Mouse (Mus musculus) heart, embryonic 11.5 days (tissue): ENCODE measurements around the gene Mfsd9. TPM values are rescaled to one million over a fixed set of nuclear protein-coding genes. Genes with fewer than 3 reads are reported as not detected.

ENCODE experiments used
- ATAC-seq: fragments of 200-750 bp; cut with Nextera tagmentation; replicated peaks from 2 replicates; pipeline ENCODE4 v1.8.0; 2017; ENCODE audit warnings: moderate library complexity; ENCODE audit not compliant: insufficient number of reproducible peaks, low FRiP score, low TSS enrichment
- H3K27ac ChIP-seq: fragments of 300-500 bp; sonication (generic); 2 replicates; pipeline ENCODE4 v1.5.1; 2014; ENCODE audit warnings: mild to moderate bottlenecking, low read depth, low read length
- H3K27me3 ChIP-seq: fragments of 300-500 bp; sonication (generic); 2 replicates; pipeline ENCODE4 v1.6.1; 2014; ENCODE audit warnings: mild to moderate bottlenecking, low read length, mixed read lengths; ENCODE audit not compliant: control insufficient read depth, insufficient read depth
- H3K36me3 ChIP-seq: fragments of 300-500 bp; sonication (generic); 2 replicates; pipeline ENCODE4 v1.6.1; 2014; ENCODE audit warnings: mild to moderate bottlenecking, low read length, moderate library complexity, mixed read lengths; ENCODE audit not compliant: control insufficient read depth, insufficient read depth
- H3K4me1 ChIP-seq: fragments of 300-500 bp; sonication (generic); 2 replicates; pipeline ENCODE4 v1.6.1; 2014; ENCODE audit warnings: low read length; ENCODE audit not compliant: control insufficient read depth, insufficient read depth
- H3K4me2 ChIP-seq: fragments of 300-500 bp; sonication (generic); 2 replicates; pipeline ENCODE4 v1.6.1; 2014; ENCODE audit warnings: mild to moderate bottlenecking, moderate library complexity
- H3K4me3 ChIP-seq: fragments of 300-500 bp; sonication (generic); 2 replicates; pipeline ENCODE4 v1.5.1; 2014; ENCODE audit warnings: low read depth, low read length
- H3K9ac ChIP-seq: fragments of 300-500 bp; sonication (generic); 2 replicates; pipeline ENCODE4 v1.6.1; 2014; ENCODE audit warnings: mild to moderate bottlenecking, low read depth, low read length, moderate library complexity
- H3K9me3 ChIP-seq: fragments of 300-500 bp; sonication (generic); replicated peaks from 2 replicates; pipeline ENCODE4 v1.6.1; 2016; ENCODE audit warnings: low read length; ENCODE audit not compliant: control insufficient read depth
- WGBS: fragments of 180-500 bp; shearing (Covaris S2); extraction: QIAGEN DNeasy Blood & Tissue Kit; methylation state at CpG from one replicate; pipeline ENCODE4 v1.1.7; 2014; ENCODE audit not compliant: insufficient replicate concordance; 5-methylcytosine and 5-hydroxymethylcytosine counted together
- polyA plus RNA-seq: library from polyadenylated mRNA; unstranded; fragments of >200 nt; fragmentation: Nextera tagmentation; extraction: Ambion mirVana; gene quantifications from 2 replicates; pipeline ENCODE4 v1.2.1, GENCODE M21; 2014

The Mfsd9 gene
- polyA plus RNA-seq, 1 experiment from 2014 or later: 1.9 TPM

GRCm38 (mm10) chr1:40789666-40790233 lies 737 bp downstream of the Mfsd9 start:
- H3K27me3 ChIP-seq: no peaks in the 10 kb centered on the region
- no peaks in the 10 kb centered on the region for H3K9me3 ChIP-seq
- peak overlapping the region; percentile 85 for H3K4me2 ChIP-seq
- peak overlapping the region; percentile 74 for H3K9ac ChIP-seq
- H3K27ac ChIP-seq: no peak overlapping the region
- no peaks in the 10 kb centered on the region for H3K36me3 ChIP-seq
- peak overlapping the region; percentile 74 for H3K4me3 ChIP-seq
- no peak for ATAC-seq
- WGBS: 44% methylated on average over 5 of the region's 5 CpGs
- H3K4me1 ChIP-seq: no peaks in the 10 kb centered on the region; the same call in 1 of the 2 replicates

DNA sequence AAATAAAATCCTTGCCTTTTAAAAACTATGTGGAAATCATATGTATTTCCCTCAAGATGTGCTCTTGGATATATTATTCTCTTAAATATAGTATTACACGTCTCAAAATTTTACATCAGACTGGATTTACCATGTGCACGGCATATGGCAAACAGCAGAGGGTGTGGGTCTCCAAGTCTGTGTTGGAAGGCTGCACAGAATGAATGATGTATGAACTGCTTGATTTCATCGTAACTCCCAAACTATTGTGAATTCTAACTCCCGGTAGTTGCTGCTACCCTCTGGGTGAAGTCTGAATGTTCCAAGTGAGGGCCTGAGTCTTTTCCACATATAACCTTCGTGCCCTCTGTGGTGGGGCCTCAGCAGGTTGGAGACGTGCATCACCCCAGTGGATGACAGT lies 1.5 kb downstream of the Mfsd9 start:
- Histone ChIP-seq H3K27me3 (no peaks in the 10 kb centered on the region), H3K36me3 (no peaks in the 10 kb centered on the region), H3K9me3 (no peaks in the 10 kb centered on the region), H3K4me1 (no peaks in the 10 kb centered on the region; the same call in 1 of the 2 replicates), H3K27ac (no peak overlapping the region), H3K9ac (no peak overlapping the region), H3K4me3 (no peak overlapping the region), H3K4me2 (no peak overlapping the region)
- no peak for ATAC-seq
- whole genome bisulfite sequencing: 85% methylated on average over 6 of the region's 6 CpGs

GRCm38 (mm10) chr1:40785876-40786445 lies 4.5 kb downstream of the Mfsd9 start:
- Histone ChIP-seq H3K36me3 (no peaks in the 10 kb centered on the region), H3K4me2 (no peak overlapping the region), H3K9ac (no peak overlapping the region), H3K4me1 (no peaks in the 10 kb centered on the region; the same call in 1 of the 2 replicates), H3K9me3 (no peaks in the 10 kb centered on the region), H3K27me3 (no peaks in the 10 kb centered on the region), H3K4me3 (no peak overlapping the region), H3K27ac (no peak overlapping the region)
- 84% methylated on average over 11 of the region's 11 CpGs for WGBS
- ATAC-seq: no peak

GRCm38 (mm10) chr1:40784306-40784705 lies 6.2 kb downstream of the Mfsd9 start:
- WGBS: 78% methylated on average over 9 of the region's 9 CpGs
- no peak for ATAC-seq
- no peaks in the 10 kb centered on the region; the same call in 1 of the 2 replicates for H3K9me3 ChIP-seq

DNA sequence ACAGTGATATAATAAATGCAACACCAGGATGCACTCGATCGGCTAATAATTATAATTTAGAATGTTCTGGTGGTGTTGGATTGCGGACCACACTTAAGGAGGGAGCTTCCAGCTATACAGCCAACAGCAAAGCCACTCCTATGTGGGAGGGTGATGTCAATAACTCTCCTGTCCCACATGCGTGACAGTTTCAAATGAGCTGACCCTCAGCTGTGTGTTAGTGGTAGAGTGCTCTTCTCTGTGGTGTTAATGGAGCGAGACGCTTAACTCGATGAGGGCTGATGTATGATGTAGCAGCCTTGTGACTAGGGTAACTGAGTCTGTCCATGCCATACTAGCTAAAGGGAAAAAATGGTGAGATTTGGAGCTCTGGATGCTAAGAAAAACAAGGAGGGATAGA lies 7.0 kb downstream of the Mfsd9 start:
- no peaks in the 10 kb centered on the region for H3K4me1 ChIP-seq
- peaks cover 8% of the 10 kb centered on the region; the same call in 1 of the 2 replicates for H3K36me3 ChIP-seq
- no peak overlapping the region for H3K4me2 ChIP-seq
- H3K9me3 ChIP-seq: peaks cover 3% of the 10 kb centered on the region; the same call in 1 of the 2 replicates
- ATAC-seq: no peak
- H3K9ac ChIP-seq: no peak overlapping the region
- H3K27me3 ChIP-seq: no peaks in the 10 kb centered on the region
- 89% methylated on average over 7 of the region's 7 CpGs for WGBS
- H3K27ac ChIP-seq: no peak overlapping the region
- no peak overlapping the region for H3K4me3 ChIP-seq

More at GRCm38 (mm10) chr1:40784306-40784705, 6.2 kb downstream of the Mfsd9 start:
- H3K9ac ChIP-seq: no peak overlapping the region
- H3K27me3 ChIP-seq: no peaks in the 10 kb centered on the region
- H3K27ac ChIP-seq: no peak overlapping the region
- H3K4me3 ChIP-seq: no peak overlapping the region
- H3K4me1 ChIP-seq: no peaks in the 10 kb centered on the region
- H3K4me2 ChIP-seq: no peak overlapping the region
- peaks cover 5% of the 10 kb centered on the region; the same call in 1 of the 2 replicates for H3K36me3 ChIP-seq

- 85% methylated on average over 3 of the region's 3 CpGs for WGBS
- Histone ChIP-seq H3K9ac (no peak overlapping the region), H3K4me3 (no peak overlapping the region), H3K36me3 (peaks cover 8% of the 10 kb centered on the region; the same call in 1 of the 2 replicates), H3K4me2 (no peak overlapping the region), H3K27ac (no peak overlapping the region), H3K27me3 (no peaks in the 10 kb centered on the region), H3K9me3 (peaks cover 4% of the 10 kb centered on the region; the same call in 1 of the 2 replicates), H3K4me1 (no peaks in the 10 kb centered on the region)
- no peak for ATAC-seq
Observed at GRCm38 (mm10) chr1:40776763-40777162, 13.7 kb downstream of the Mfsd9 start.

DNA sequence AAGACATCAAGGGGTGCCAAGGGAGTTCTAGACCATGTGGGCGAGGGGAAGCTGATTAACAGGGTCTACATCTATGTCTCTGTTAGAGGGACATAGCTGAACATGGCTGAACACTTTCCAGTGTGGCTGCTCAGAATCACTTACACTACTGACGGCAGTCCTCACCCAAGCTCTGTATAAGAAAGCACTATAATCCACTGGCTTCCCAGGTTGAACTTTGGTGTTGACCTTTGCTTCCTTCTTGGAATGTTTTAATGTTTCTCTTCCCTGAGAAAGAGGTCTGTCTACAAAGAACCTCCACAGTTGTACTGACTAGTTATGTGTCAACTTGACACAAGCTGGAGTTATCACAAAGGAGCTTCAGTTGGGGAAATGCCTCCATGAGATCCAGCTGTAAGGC lies 14.4 kb downstream of the Mfsd9 start:
- H3K4me1 ChIP-seq: no peaks in the 10 kb centered on the region
- H3K27me3 ChIP-seq: no peaks in the 10 kb centered on the region
- no peak overlapping the region for H3K9ac ChIP-seq
- H3K9me3 ChIP-seq: peaks cover 4% of the 10 kb centered on the region; the same call in 1 of the 2 replicates
- H3K27ac ChIP-seq: no peak overlapping the region
- ATAC-seq: no peak
- H3K4me2 ChIP-seq: no peak overlapping the region
- H3K36me3 ChIP-seq: peaks cover 8% of the 10 kb centered on the region; the same call in 1 of the 2 replicates
- H3K4me3 ChIP-seq: no peak overlapping the region
- WGBS: 64% methylated on average over 2 of the region's 2 CpGs

DNA sequence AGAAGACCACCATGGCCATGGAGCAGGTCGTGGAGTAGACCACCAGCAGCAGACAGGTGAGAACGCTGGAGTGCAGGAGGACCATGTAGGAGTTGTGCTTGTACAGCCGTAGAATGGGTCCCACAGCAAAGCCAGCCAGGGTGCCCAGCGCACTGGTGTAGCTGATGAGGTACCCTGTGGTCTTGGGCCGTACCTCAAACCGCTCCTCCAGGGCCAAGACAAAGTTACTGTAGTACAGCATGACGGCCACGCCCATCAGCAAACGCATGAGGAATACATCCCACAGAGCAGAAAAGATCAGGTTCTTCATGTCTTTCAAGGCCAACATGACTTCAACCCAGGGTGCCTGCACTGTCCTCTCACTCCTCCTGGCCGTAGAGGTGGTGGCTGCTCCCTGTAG lies 16.4 kb downstream of the Mfsd9 start:
- Histone ChIP-seq H3K27ac (no peak overlapping the region), H3K27me3 (no peaks in the 10 kb centered on the region), H3K4me2 (no peak overlapping the region), H3K9ac (no peak overlapping the region), H3K9me3 (peaks cover 4% of the 10 kb centered on the region; the same call in 1 of the 2 replicates), H3K4me3 (no peak overlapping the region), H3K36me3 (peaks cover 3% of the 10 kb centered on the region; the same call in 1 of the 2 replicates), H3K4me1 (no peaks in the 10 kb centered on the region)
- ATAC-seq: no peak
- WGBS: 85% methylated on average over 10 of the region's 10 CpGs

GRCm38 (mm10) chr1:40773234-40773633 lies 17.3 kb downstream of the Mfsd9 start:
- Histone ChIP-seq H3K4me3 (no peak overlapping the region), H3K27me3 (no peaks in the 10 kb centered on the region), H3K9me3 (no peaks in the 10 kb centered on the region), H3K4me2 (no peak overlapping the region), H3K36me3 (no peaks in the 10 kb centered on the region), H3K9ac (no peak overlapping the region), H3K27ac (no peak overlapping the region), H3K4me1 (no peaks in the 10 kb centered on the region)
- ATAC-seq: no peak
- WGBS: 85% methylated on average over 5 of the region's 5 CpGs
